Mouse (Mus musculus) G1E (cell line): ENCODE data around the gene St8sia6.

Experiments
- CTCF ChIP-seq: IDR thresholded peaks from 2 replicates; pipeline ENCODE4 v1.5.1; 2012; ENCODE audit warnings: low read depth, low read length, inconsistent platforms, mixed read lengths
- GATA1 ChIP-seq: IDR thresholded peaks from 2 replicates; pipeline ENCODE4 v1.6.1; 2012; ENCODE audit warnings: borderline replicate concordance, low read length, inconsistent platforms, mixed read lengths
- GATA2 ChIP-seq: IDR thresholded peaks from 2 replicates; pipeline ENCODE4 v1.6.1; 2012; ENCODE audit warnings: low read depth, low read length, inconsistent platforms, borderline replicate concordance
- POLR2AphosphoS5 ChIP-seq: IDR thresholded peaks from 2 replicates; pipeline ENCODE4 v1.6.1; 2012; ENCODE audit warnings: low read depth, low read length, inconsistent platforms; ENCODE audit not compliant: insufficient replicate concordance
- TAL1 ChIP-seq: conservative IDR thresholded peaks from 2 replicates; pipeline ENCODE4 v1.6.1; 2012; ENCODE audit warnings: low read depth, low read length, inconsistent platforms, mixed read lengths

DNA sequence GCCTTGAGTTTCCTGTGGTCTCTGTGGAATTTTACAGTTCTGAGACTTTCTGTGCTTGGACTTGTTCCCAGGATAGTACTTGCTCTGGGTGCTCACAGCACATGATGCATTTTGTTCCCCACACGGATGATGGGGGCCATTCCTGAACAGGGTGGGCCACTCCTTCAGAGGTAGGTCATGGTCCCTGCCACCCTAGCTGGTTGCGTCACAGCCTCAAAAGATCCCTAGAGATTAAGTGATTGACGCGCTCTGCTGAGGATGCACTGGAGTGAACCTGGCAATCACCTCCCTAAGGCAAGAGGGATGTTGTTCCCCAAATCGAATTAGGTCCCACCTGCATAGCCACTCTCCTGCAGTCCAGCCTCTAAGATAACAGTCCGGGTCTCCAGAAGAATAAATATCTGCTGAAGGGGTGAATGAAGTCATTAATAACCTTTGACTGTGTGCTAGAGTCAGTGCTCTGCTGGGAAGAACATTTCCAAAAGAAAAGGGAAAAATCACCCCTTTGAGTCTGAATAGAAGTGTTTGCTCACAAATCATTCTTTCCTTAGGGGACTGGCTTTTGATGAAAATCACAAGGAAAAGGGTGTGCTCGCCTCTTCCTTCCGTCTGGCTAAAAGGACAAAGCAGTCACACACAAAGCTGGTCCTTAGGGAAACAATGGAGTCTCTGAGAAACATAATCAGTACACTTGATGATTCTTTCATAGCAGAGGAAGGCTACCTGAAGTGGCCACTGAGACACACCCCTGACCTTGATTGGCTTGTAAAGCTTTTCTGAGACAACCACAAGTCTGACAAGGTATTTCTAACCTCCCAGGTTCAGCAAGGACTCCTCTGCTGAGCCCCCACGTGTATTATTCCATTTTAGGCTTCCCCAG, 26.1 kb downstream of the St8sia6 start:
- TF ChIP-seq CTCF (no peak), TAL1 (no peak), GATA1 (no peak), POLR2AphosphoS5 (no peak), GATA2 (no peak)
